14 mouse cellular contexts compared by ENCODE assay signal in the genomic region with DNA sequence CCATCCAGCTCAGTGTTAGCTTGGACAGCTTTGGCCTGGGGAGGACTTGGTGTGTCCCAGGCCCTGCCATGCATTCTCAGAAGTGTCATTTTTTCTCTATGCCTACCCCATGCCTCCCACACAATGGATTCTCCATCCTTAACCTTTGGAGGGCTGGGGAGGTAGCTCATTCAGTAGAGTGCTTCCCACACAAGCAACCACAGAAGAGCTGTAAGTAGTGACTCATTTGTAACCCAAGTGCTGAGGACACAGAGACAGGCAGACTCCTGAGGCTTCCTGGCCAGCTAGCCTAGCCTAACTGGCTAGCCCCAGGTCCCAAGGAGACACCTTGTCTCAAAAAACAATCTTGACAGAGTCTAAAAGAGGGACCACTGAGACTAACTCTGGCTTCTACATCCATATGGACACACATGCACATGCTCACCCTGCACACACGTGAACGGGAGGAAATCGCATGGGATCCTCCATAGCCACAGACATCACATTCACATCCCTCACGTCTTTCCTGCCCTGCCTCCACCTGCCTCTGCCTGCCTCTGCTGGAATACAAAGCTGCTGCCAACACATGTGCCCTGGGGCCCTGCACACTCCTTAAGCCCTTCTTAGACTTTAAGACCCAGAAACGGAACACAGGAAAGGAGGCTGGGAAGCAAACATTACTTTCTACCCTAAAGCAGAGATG. TPM values are rescaled to one million over a fixed set of nuclear protein-coding genes. Genes with fewer than 3 reads are reported as not detected.
DNase-seq lines count a peak whose midpoint lies in the region; ATAC-seq and TF ChIP-seq lines count a peak whose summit lies in the region.
"Had no signal": no experiment of that assay in that cellular context is flagged by ENCODE, and none has a peak within 500 bp of the region (broad histone marks: within the 10 kb centered on the region; RNA-seq: fewer than 3 reads in every experiment).

No protein-coding gene starts in this region.

- H3K9ac ChIP-seq in forebrain, postnatal 0 days = no peak overlapping the region
- H3K9ac ChIP-seq in kidney, postnatal 0 days (ENCODE audit: low read depth, low read length) = no peak overlapping the region
- H3K9ac ChIP-seq in embryonic facial prominence, embryonic 15.5 days = no peak overlapping the region
- H3K9ac ChIP-seq: intestine, embryonic 15.5 days; liver, embryonic 12.5 days had no signal

- peaks cover 24% of the 10 kb centered on the region for H3K4me1 ChIP-seq in forebrain, embryonic 10.5 days
- no peaks in the 10 kb centered on the region for H3K4me1 ChIP-seq in forebrain, postnatal 0 days (ENCODE audit: insufficient read depth)
- peaks cover 22% of the 10 kb centered on the region; the same call in 1 of the 2 replicates for H3K4me1 ChIP-seq in kidney, postnatal 0 days (replicated peaks; ENCODE audit: insufficient read depth, low read length)
- peaks cover 54% of the 10 kb centered on the region for H3K4me1 ChIP-seq in embryonic facial prominence, embryonic 15.5 days
- H3K4me1 ChIP-seq: intestine, embryonic 15.5 days; liver, embryonic 12.5 days had no signal

- TF ChIP-seq CTCF in forebrain, postnatal 0 days (IDR thresholded peaks at IDR 0.05; ENCODE audit: low read depth) = no peak
- no peak for TF ChIP-seq CTCF in kidney, postnatal 0 days (IDR thresholded peaks at IDR 0.05; ENCODE audit: low read depth)

- TF ChIP-seq POLR2A in myocyte (IDR thresholded peaks at IDR 0.05; ENCODE audit: insufficient read length, low read depth) = no peak

- no peak for DNase-seq in forebrain, embryonic 10.5 days (ENCODE audit: extremely low spot score, low spot score)
- no peak for DNase-seq in forebrain, postnatal 0 days
- no peak for DNase-seq in kidney, postnatal 0 days (ENCODE audit: low spot score)
- no peak for DNase-seq in kidney, postnatal 4 days
- no peak for DNase-seq in layer of hippocampus, adult 11-12 months (ENCODE audit: low spot score)
- no peak for DNase-seq in cerebellum, adult 9-11 months
- DNase-seq: adrenal gland, postnatal 14 days; lung, postnatal 10 days; thymus, postnatal 14 days had no signal

- H3K4me3 ChIP-seq in forebrain, embryonic 10.5 days = no peak overlapping the region
- no peak overlapping the region for H3K4me3 ChIP-seq in forebrain, postnatal 0 days (ENCODE audit: low read depth, low read length)
- no peak overlapping the region for H3K4me3 ChIP-seq in kidney, postnatal 0 days (replicated peaks; ENCODE audit: low read depth, low read length)
- no peak overlapping the region for H3K4me3 ChIP-seq in embryonic facial prominence, embryonic 15.5 days (replicated peaks)
- H3K4me3 ChIP-seq in myocyte = no peak overlapping the region
- H3K4me3 ChIP-seq: intestine, embryonic 15.5 days; liver, embryonic 12.5 days; midbrain, embryonic 10.5 days had no signal

- 73% methylated on average over 5 of the region's 5 CpGs for WGBS in forebrain, embryonic 10.5 days
- 59% methylated on average over 5 of the region's 5 CpGs for WGBS in forebrain, postnatal 0 days
- WGBS in kidney, postnatal 0 days = 75% methylated on average over 5 of the region's 5 CpGs
- WGBS in embryonic facial prominence, embryonic 15.5 days = 32% methylated on average over 5 of the region's 5 CpGs

- H3K27ac ChIP-seq in forebrain, embryonic 10.5 days = peak overlapping the region; percentile 66; the same call in 1 of the 2 replicates
- H3K27ac ChIP-seq in forebrain, postnatal 0 days (ENCODE audit: low read depth, low read length) = no peak overlapping the region
- H3K27ac ChIP-seq in kidney, postnatal 0 days = 0 out of 2 replicates have a peak overlapping the region, but pooled peaks have one; percentile 25
- peak overlapping the region; percentile 74 for H3K27ac ChIP-seq in embryonic facial prominence, embryonic 15.5 days (replicated peaks)
- H3K27ac ChIP-seq: intestine, embryonic 15.5 days; liver, embryonic 12.5 days; midbrain, embryonic 10.5 days had no signal

- no peaks in the 10 kb centered on the region for H3K27me3 ChIP-seq in forebrain, embryonic 10.5 days (ENCODE audit: poor library complexity, severe bottlenecking)
- no peaks in the 10 kb centered on the region for H3K27me3 ChIP-seq in forebrain, postnatal 0 days (ENCODE audit: insufficient read depth, low read length)
- no peaks in the 10 kb centered on the region for H3K27me3 ChIP-seq in kidney, postnatal 0 days (ENCODE audit: insufficient read depth, low read length)
- no peaks in the 10 kb centered on the region for H3K27me3 ChIP-seq in embryonic facial prominence, embryonic 15.5 days
- no peaks in the 10 kb centered on the region for H3K27me3 ChIP-seq in myocyte (ENCODE audit: control insufficient read depth, insufficient read depth, insufficient read length)
- H3K27me3 ChIP-seq: intestine, embryonic 15.5 days had no signal

- H3K36me3 ChIP-seq in forebrain, embryonic 10.5 days (replicated peaks) = 0 out of 2 replicates have a peak, but pooled peaks cover 3% of the 10 kb centered on the region
- H3K36me3 ChIP-seq in forebrain, postnatal 0 days (ENCODE audit: insufficient read depth) = no peaks in the 10 kb centered on the region
- no peaks in the 10 kb centered on the region for H3K36me3 ChIP-seq in kidney, postnatal 0 days (ENCODE audit: insufficient read depth, low read length)
- H3K36me3 ChIP-seq in embryonic facial prominence, embryonic 15.5 days = no peaks in the 10 kb centered on the region
- no peaks in the 10 kb centered on the region for H3K36me3 ChIP-seq in myocyte (ENCODE audit: control insufficient read depth, insufficient read depth)
- H3K36me3 ChIP-seq: intestine, embryonic 15.5 days; liver, embryonic 12.5 days; midbrain, embryonic 10.5 days had no signal

- ATAC-seq in forebrain, postnatal 0 days = no peak
- ATAC-seq in kidney, postnatal 0 days (replicated peaks; ENCODE audit: low FRiP score, low read depth) = no peak
- ATAC-seq in embryonic facial prominence, embryonic 15.5 days (ENCODE audit: insufficient number of reproducible peaks, low FRiP score, low TSS enrichment, low read depth) = no peak
- ATAC-seq: intestine, embryonic 15.5 days; liver, embryonic 12.5 days had no signal

- no peaks in the 10 kb centered on the region for H3K9me3 ChIP-seq in forebrain, embryonic 10.5 days
- H3K9me3 ChIP-seq in forebrain, postnatal 0 days (ENCODE audit: low read length) = no peaks in the 10 kb centered on the region
- H3K9me3 ChIP-seq in kidney, postnatal 0 days (replicated peaks; ENCODE audit: low read length) = no peaks in the 10 kb centered on the region
- H3K9me3 ChIP-seq in embryonic facial prominence, embryonic 15.5 days (replicated peaks) = no peaks in the 10 kb centered on the region
- H3K9me3 ChIP-seq: intestine, embryonic 15.5 days; liver, embryonic 12.5 days; midbrain, embryonic 10.5 days had no signal

- no peak overlapping the region for H3K4me2 ChIP-seq in forebrain, postnatal 0 days (ENCODE audit: low read depth)
- H3K4me2 ChIP-seq in kidney, postnatal 0 days (ENCODE audit: low read length) = no peak overlapping the region
- no peak overlapping the region for H3K4me2 ChIP-seq in embryonic facial prominence, embryonic 15.5 days (replicated peaks)
- peak overlapping the region; percentile 38 for H3K4me2 ChIP-seq in myocyte (ENCODE audit: low read depth)
- H3K4me2 ChIP-seq: intestine, embryonic 15.5 days; liver, embryonic 12.5 days had no signal

- no peak overlapping the region for H3ac ChIP-seq in myocyte (ENCODE audit: control insufficient read depth, insufficient read length)

- no peaks in the 10 kb centered on the region for H3K79me2 ChIP-seq in myocyte (ENCODE audit: control insufficient read depth, insufficient read depth)

TF ChIP-seq in myocyte, 11 proteins besides CTCF, POLR2A, EP300 and RAD21:
- TF ChIP-seq MAX (IDR thresholded peaks at IDR 0.05; ENCODE audit: low read depth) (no peak), TCF3 (IDR thresholded peaks at IDR 0.05; ENCODE audit: insufficient read length, low read depth) (no peak), REST (IDR thresholded peaks at IDR 0.05; ENCODE audit: insufficient read depth, insufficient read length) (no peak), CEBPB (IDR thresholded peaks at IDR 0.05; ENCODE audit: insufficient read depth, poor library complexity, severe bottlenecking) (no peak), POLR2AphosphoS2 (IDR thresholded peaks at IDR 0.05; ENCODE audit: insufficient read length, low read depth) (no peak), TCF12 (IDR thresholded peaks at IDR 0.05; ENCODE audit: insufficient read depth, poor library complexity, severe bottlenecking) (no peak), MYOD1 (IDR thresholded peaks at IDR 0.05; ENCODE audit: control insufficient read depth in 1 of 3, insufficient read length in 2 of 3, low read depth in 2 of 3) (no peak), USF1 (IDR thresholded peaks at IDR 0.05; ENCODE audit: low read depth) (no peak), SRF (IDR thresholded peaks at IDR 0.05; ENCODE audit: control insufficient read depth, insufficient read length, low read depth) (no peak), E2F4 (IDR thresholded peaks at IDR 0.05; ENCODE audit: insufficient read depth) (no peak), MYOG (IDR thresholded peaks at IDR 0.05; ENCODE audit: control insufficient read depth in 1 of 3, insufficient read depth in 1 of 3, insufficient read length in 2 of 3, low read depth in 2 of 3) (no peak)

RNA-seq across cellular contexts. Expression of gene Car12, which starts 8.8 kb away (rescaled TPM):
- 6.8 and 7.4 TPM in 2 replicates for polyA plus RNA-seq in forebrain, embryonic 10.5 days (2016; fragmentation: Nextera tagmentation; extraction: Ambion mirVana)
- 3.6 and 6.1 TPM in 2 replicates for total RNA-seq in forebrain, postnatal 0 days (2014; rRNA removed)
- polyA plus RNA-seq in forebrain, postnatal 0 days (2015; fragmentation: Nextera tagmentation; extraction: Ambion mirVana) = 3.5 and 5.3 TPM in 2 replicates
- 52.5 and 60.2 TPM in 2 replicates for polyA plus RNA-seq in kidney, postnatal 0 days (2015; fragmentation: Nextera tagmentation; extraction: Ambion mirVana)
- polyA plus RNA-seq in embryonic facial prominence, embryonic 15.5 days (2015; fragmentation: Nextera tagmentation; extraction: Ambion mirVana) = 26.0 and 26.3 TPM in 2 replicates
- 0.40 TPM for polyA plus RNA-seq in myocyte (2012; fragmentation: generic; extraction: Trizol)
